Comparison of ENCODE assay signal across 8 mouse cellular contexts in the genomic region with DNA sequence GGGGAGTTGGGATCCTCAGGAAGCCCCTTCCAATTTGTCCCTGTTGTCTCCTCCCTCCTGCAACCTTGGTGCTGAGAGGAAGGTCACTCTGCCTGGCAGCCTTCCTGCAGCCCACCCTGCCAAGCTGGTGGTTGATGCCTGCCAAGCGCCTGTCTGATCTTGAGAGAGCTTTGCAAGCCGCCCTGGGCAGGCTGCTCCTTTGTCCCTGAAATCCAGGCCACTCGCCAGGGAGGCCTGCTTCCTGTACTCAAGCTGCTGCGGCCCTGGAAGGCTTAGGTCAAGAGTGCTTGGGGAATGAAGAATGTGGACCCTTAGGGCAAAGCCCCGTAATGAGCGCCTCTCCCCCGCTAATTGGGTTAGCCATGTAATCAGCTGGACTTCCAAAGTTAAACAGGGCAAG. TPM values are rescaled to one million over a fixed set of nuclear protein-coding genes. Genes with fewer than 3 reads are reported as not detected.
DNase-seq lines count a peak whose midpoint lies in the region; ATAC-seq and TF ChIP-seq lines count a peak whose summit lies in the region.

No protein-coding gene starts in this region.

- ATAC-seq in forebrain, embryonic 13.5 days, result peak; percentile 90
- peak; percentile 68; the same call in 1 of the 2 replicates for ATAC-seq in lung, embryonic 15.5 days (ENCODE audit: borderline replicate concordance, extremely low read depth, low FRiP score, low TSS enrichment)

- no peak overlapping the region for H3K4me2 ChIP-seq in forebrain, embryonic 13.5 days
- peak overlapping the region; percentile 0; the same call in 1 of the 2 replicates for H3K4me2 ChIP-seq in lung, embryonic 15.5 days

- TF ChIP-seq CTCF in thymus, adult 2 months (IDR thresholded peaks at IDR 0.05; ENCODE audit: borderline replicate concordance, control insufficient read depth, extremely low read depth, insufficient read depth, low read length, poor library complexity), result no peak

- H3K9ac ChIP-seq in forebrain, embryonic 13.5 days, result no peak overlapping the region
- 0 out of 2 replicates have a peak overlapping the region, but pooled peaks have one; percentile 0 for H3K9ac ChIP-seq in lung, embryonic 15.5 days

- no peaks in the 10 kb centered on the region for H3K9me3 ChIP-seq in forebrain, embryonic 13.5 days (replicated peaks)
- no peaks in the 10 kb centered on the region for H3K9me3 ChIP-seq in lung, embryonic 15.5 days

- 7% methylated on average over 7 of the region's 7 CpGs for WGBS in forebrain, embryonic 13.5 days
- WGBS in lung, embryonic 15.5 days, result 5% methylated on average over 7 of the region's 7 CpGs
- WGBS in thymus, adult 2 months, result 97% methylated on average over 7 of the region's 7 CpGs

- no peaks in the 10 kb centered on the region for H3K27me3 ChIP-seq in forebrain, embryonic 13.5 days
- H3K27me3 ChIP-seq in lung, embryonic 15.5 days, result no peaks in the 10 kb centered on the region
- H3K27me3 ChIP-seq in thymus, adult 2 months (ENCODE audit: control insufficient read depth, insufficient read depth, low read length), result no peaks in the 10 kb centered on the region

- DNase-seq in kidney, adult 11 months, result peak; percentile 12
- DNase-seq in kidney, adult 9 months, result no peak
- DNase-seq in heart, postnatal 36 days, result peak; percentile 62 to 69
- peak; percentile 79 to 84 for DNase-seq in layer of hippocampus, postnatal 10 days (ENCODE audit: low spot score in 2 of 2)
- peak; percentile 88 for DNase-seq in right cerebral cortex, postnatal 10 days (ENCODE audit: low spot score in 2 of 2)
- DNase-seq in thymus, adult 2 months, result no peak

- H3K36me3 ChIP-seq in forebrain, embryonic 13.5 days (ENCODE audit: poor library complexity, severe bottlenecking), result peaks cover 9% of the 10 kb centered on the region; the same call in 1 of the 2 replicates
- peaks cover 7% of the 10 kb centered on the region; the same call in 1 of the 2 replicates for H3K36me3 ChIP-seq in lung, embryonic 15.5 days
- no peaks in the 10 kb centered on the region for H3K36me3 ChIP-seq in thymus, adult 2 months (ENCODE audit: control insufficient read depth, insufficient read depth, low read length)

- no peak overlapping the region for H3K4me3 ChIP-seq in forebrain, embryonic 13.5 days
- no peak overlapping the region for H3K4me3 ChIP-seq in lung, embryonic 15.5 days
- H3K4me3 ChIP-seq in thymus, adult 2 months (ENCODE audit: control insufficient read depth, insufficient read depth, low read length), result no peak overlapping the region

- intact Hi-C loops in heart, postnatal 36 days (cut with DNase I), result loop anchor here (2.0 kb wide), 1 partner anchor 21 kb away; no protein-coding TSS in a partner anchor

- H3K27ac ChIP-seq in forebrain, embryonic 13.5 days, result peak overlapping the region; percentile 70
- peak overlapping the region; percentile 92 for H3K27ac ChIP-seq in lung, embryonic 15.5 days
- no peak overlapping the region for H3K27ac ChIP-seq in thymus, adult 2 months (ENCODE audit: control insufficient read depth, insufficient read depth, low read length)

- no peak for TF ChIP-seq POLR2A in thymus, adult 2 months (IDR thresholded peaks at IDR 0.05; ENCODE audit: control insufficient read depth, extremely low read depth, insufficient read depth, low read length, poor library complexity)

- peaks cover 44% of the 10 kb centered on the region for H3K4me1 ChIP-seq in forebrain, embryonic 13.5 days
- peaks cover 60% of the 10 kb centered on the region for H3K4me1 ChIP-seq in lung, embryonic 15.5 days
- H3K4me1 ChIP-seq in thymus, adult 2 months (replicated peaks; ENCODE audit: control insufficient read depth, insufficient read depth, low read length), result peaks cover 21% of the 10 kb centered on the region

RNA-seq across cellular contexts. Expression of a gene that starts 19.6 kb away (rescaled TPM):
- 13.9 and 15.1 TPM in 2 replicates for polyA plus RNA-seq in forebrain, embryonic 13.5 days (2015; fragmentation: Nextera tagmentation; extraction: Ambion mirVana)
- 1 to 10 TPM; 1.6 to 2.5 TPM for total RNA-seq in heart, postnatal 36 days (2021)
- total RNA-seq in layer of hippocampus, postnatal 10 days (2021), result 10 to 100 TPM in 1 of 2 experiments, 1 to 10 TPM in 1; 8.8 to 10.1 TPM
- 22.6 and 23.3 TPM in 2 replicates for polyA plus RNA-seq in lung, embryonic 15.5 days (2015; fragmentation: Nextera tagmentation; extraction: Ambion mirVana)
- polyA plus RNA-seq in thymus, adult 2 months (2012; rRNA removed), result 9.4 and 10.3 TPM in 2 replicates

RNA-seq across cellular contexts. Expression of a gene that starts 38.7 kb away (rescaled TPM):
- polyA plus RNA-seq in forebrain, embryonic 13.5 days (2015; fragmentation: Nextera tagmentation; extraction: Ambion mirVana), result 4.8 TPM in 2 replicates
- total RNA-seq in heart, postnatal 36 days (2021), result under 1 TPM; 0.39 to 0.60 TPM
- total RNA-seq in layer of hippocampus, postnatal 10 days (2021), result 1 to 10 TPM; 1.9 to 2.6 TPM
- 5.9 and 6.3 TPM in 2 replicates for polyA plus RNA-seq in lung, embryonic 15.5 days (2015; fragmentation: Nextera tagmentation; extraction: Ambion mirVana)
- polyA plus RNA-seq in thymus, adult 2 months (2012; rRNA removed), result 0.59 and 0.81 TPM in 2 replicates

RNA-seq across cellular contexts. Expression of a gene that starts 53.2 kb away (rescaled TPM):
- polyA plus RNA-seq in forebrain, embryonic 13.5 days (2015; fragmentation: Nextera tagmentation; extraction: Ambion mirVana), result not detected in 2 replicates
- not detected for total RNA-seq in heart, postnatal 36 days (2021)
- not detected for total RNA-seq in layer of hippocampus, postnatal 10 days (2021)
- not detected in 2 replicates for polyA plus RNA-seq in lung, embryonic 15.5 days (2015; fragmentation: Nextera tagmentation; extraction: Ambion mirVana)
- polyA plus RNA-seq in thymus, adult 2 months (2012; rRNA removed), result 1.4 and 1.6 TPM in 2 replicates

Comparison
In these comparisons a context has a peak if more than half of its experiments do, and no peak if none do; other contexts are left out.
1. DNase-seq: peak in kidney, adult 11 months (single experiment), heart, postnatal 36 days (2 of 2), layer of hippocampus, postnatal 10 days (2 of 2) and right cerebral cortex, postnatal 10 days (2 of 2); none in kidney, adult 9 months (single experiment) and thymus, adult 2 months (single experiment).